Mouse (Mus musculus) gastrocnemius, postnatal 10 days (tissue): ENCODE measurements around the gene Auts2. TPM values are rescaled to one million over a fixed set of nuclear protein-coding genes. Genes with fewer than 3 reads are reported as not detected.

ENCODE experiments used
- DNase-seq: peaks from one replicate; pipeline ENCODE4 v3.0.0; 2021; ENCODE audit warnings: mixed read lengths
- total RNA-seq, 2 experiments: library from RNA; stranded (reverse); gene quantifications; 2 replicates each; pipeline ENCODE4 v1.2.3; 2021

Gene Auts2
- total RNA-seq, 2 experiments from 2014 or later = 36.2 to 49.1 TPM

DNA sequence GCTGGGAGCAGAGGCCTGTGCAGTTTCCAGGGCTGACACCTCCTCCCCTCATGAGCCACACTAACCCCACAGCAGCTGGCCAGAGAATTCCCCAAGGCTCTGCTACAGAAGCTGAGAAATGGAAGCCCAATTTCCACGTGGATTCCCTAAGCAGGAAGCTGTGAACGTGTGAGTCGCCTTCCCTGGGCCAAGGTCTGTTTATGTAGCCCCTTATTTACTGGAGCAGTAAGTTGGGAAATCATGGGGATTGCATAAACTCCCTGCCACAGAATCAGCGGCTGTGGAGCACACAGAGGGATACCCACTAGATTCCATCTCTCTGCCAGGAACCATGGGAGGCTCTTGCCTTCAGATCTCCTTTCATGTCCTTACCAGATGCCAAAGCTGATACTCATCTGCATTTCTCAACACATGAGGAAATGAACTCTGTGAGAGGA lies 895.4 kb downstream of the Auts2 start:
- DNase-seq = peak; percentile 22

DNA sequence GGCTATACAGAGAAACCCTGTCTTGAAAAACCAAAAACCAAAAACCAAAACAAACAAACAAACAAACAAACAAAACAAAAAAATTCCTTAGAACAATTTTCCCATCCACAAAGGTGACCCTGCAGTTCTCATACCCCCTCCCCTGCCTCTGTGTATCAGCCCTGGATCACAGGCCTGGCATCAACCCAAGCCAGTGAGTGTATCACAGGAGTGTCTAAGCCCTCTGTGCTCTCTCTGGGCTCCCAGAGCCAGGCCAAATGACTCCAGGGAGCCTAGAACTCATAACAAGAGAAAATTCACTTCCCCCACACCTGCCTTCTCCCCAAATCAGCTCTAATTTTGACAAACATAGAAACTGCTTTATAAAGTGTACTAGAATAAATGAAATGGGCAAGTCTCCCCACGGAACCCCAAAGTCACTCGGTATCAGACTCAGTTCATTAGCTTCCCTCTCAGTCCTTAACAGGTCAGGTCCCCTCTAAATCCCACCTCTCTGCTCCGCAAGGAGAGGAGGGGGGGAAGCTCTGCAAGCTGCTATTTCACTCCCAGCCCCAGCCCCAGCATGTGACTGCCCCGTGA lies 896.0 kb downstream of the Auts2 start:
- DNase-seq = no peak

DNA sequence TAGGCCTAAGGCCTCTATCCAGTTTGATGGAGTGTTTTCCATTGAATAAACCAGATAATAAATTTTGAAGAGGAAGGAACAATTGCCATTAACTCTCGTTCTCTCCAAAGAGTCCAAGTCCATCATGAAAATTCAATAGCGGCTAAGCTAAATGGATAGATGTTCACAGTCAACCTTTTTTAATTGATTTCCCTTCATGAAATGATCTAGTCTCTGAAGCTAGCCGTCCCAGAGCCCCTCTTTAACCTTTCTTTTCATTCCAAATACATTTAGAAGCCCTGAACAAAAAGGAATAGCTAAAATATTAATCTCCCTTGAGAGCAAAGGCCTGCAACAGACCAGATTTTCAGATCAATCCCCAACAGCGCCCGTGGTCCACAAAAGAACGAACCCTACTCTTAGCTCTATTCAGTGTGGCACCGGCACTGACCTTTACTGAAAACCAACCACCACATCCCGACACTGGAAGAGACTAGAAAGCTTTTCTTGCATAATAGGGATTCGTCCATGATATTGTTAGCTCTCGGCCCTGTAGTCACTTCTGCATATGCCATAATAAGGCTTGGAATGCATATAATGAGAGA lies 896.9 kb downstream of the Auts2 start:
- no peak for DNase-seq

DNA sequence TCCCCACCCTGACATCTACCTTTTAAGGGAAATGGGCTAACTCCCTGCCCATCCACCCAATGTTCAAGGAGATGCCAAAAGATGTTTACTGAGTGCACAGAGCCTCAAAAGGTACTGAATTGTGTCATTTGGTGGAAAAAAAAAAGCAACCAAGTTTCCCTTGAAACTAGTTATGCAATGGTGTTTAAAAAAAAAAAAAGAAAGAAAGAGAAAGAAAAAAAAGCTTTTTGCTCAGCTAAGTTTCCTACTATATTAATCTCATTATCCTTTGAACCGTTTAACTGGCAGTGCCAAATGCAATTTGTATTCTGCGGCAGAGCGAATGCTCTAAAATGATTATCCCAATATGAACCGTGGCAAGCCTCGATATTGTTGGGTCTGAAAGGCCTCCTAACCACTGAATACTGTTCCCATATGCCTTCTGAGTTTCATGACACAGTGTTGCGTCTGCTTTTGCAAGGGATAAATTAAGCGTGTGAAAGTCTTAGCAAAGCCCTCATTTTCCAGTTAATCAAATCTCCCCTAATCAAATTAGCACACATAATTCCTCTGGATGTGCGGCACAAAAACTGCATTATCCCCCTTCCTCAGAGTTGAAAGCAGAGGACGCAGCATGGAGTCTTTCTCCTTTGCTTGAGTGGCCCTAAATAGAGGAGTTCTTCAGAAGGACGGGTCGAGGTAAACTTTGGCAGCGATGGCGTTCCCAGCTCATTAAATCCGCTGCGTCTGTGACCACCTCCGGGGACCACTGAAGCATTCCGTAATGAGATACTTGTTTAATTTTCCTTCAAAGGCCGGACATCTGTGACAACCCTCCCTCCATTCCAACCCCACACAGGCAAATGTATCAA lies 897.6 kb downstream of the Auts2 start:
- DNase-seq = no peak

DNA sequence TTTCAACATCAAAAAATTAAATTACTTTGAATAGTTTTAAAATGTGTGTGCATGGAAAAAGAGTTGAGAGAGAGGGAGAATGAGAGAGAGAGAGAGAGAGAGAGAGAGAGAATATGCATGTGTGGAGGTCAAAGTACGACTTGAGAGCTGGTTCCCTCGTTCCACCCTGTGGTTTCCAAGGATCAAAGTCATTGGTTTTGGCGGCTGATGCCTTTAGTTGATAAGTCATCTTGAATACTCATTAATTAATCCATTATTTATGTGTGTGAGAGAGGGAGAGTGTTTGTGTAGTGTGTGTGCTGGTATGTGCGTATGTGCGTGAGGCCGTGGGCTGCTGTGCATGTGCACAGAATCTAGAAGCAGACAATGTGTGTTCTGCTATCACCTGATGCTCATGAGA lies 898.8 kb downstream of the Auts2 start:
- DNase-seq = no peak

DNA sequence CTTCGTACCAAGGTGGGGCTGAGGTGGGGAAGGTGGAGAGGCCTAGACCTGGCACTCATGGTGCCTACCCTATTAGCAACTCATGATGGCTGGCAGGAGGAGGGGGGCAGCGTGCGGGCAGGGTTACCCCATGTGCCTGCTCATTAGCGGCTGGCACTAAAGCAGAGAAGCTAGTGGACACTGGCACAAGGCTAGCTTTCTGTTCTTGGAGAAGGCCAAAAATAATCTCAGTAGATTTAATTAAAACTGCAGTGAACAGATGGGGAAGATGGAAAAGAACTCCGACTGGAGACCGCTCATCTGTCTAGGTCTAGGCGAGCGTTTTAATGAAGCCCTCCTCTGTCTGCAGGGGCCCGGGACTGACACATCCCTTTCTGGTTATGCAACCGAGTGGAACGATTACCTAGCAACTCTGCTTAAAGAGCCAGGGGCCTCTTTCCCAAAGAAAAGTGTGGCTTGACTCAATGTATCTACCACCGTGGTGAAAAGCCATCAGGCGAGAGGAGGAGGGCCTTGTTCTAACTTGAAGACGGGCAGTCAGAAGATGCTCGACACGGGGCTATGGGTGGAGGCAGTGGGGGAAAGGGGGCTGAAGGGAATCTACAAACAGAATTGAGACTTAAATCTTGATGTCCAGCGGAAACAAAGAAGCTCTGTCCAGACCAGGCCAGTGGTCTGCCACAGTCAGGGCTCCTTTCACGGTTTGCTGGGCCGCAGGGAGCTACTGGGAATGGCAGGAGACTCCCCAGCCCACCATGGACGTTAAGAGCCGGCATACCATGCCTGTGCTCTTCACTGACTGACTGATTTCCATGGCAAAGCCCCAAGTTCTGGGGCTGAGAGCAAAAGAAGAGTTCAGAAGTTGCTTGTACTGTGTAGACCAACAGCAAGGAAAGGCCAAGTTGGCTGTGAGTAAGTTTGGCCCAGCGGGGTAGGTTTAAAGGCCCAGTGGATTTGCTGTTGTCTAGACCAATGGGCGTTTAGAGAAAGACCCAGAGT lies 899.7 kb downstream of the Auts2 start:
- no peak for DNase-seq

DNA sequence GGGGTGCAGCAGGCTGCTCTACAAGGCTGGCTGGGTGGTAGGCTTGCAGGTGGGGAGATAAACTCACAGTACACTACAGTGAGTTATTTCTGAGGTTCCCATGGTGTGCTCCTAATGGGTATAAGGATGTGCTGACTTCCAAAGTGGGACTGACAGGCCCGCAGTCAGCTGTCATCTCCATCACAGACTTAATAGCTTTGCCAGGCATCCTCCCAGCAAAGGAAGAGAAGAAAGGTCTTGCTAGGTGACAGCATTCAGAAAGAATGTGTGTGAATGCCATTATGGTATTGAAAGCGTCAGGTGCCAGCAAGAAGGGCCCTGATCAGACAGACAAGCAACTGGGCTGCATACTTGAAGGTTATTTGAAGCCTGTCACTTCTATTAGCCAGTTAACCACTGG lies 900.4 kb downstream of the Auts2 start:
- no peak for DNase-seq

DNA sequence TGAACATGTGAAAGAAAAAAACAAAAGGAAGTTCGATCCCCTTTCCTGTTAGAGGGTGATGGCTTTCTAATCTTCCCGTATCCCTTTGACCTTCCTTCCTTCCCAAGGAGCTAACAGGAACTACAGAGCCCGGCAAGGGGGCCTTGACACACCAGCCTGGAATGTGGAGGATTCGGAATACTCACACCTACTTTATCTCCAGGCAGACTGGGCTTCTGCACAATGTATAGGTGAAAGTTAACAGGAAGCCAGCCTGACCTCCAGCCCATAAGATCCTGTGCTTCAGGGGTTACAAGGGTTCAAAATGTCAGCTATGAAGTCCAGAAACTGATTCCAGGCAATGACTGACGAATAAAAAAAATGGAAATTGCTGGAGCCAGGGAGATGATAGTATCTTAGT lies 906.7 kb downstream of the Auts2 start:
- DNase-seq = no peak

DNA sequence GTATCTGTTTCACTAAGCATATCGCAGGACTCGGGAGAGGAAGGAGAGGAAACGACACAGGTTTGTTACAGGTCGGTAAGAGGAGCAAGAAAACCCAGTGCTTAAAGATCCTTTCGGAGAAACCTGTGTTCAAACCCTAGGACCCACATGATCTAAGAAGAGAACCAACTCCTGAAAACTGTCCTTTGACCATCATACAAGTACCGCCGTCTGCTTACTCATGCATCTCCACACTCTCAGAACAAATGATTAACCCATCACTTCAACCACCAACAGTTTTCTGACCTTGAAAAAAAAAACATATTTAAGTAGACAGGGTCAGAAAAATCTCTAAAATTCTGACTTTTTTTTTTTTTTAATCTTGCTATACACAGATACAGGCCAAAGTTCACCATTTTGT lies 908.4 kb downstream of the Auts2 start:
- DNase-seq = no peak

DNA sequence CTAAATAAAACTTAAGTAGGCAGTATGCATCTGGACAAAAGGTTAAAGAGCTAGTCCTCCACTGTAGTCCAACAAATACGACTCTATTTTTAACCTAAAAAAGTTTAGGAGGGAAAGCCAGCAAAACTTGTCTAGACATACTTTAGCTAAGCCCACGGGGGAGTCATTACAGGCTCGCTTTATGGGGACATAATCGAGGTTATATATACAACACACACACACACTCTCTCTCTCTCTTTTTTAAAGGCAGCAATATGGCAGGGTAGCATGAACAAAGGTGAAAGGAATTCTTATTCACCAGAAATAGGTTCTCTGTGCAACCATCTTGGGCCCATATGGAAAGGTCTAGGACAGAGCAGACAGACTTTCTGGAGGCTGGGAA lies 911.2 kb downstream of the Auts2 start:
- DNase-seq = no peak

DNA sequence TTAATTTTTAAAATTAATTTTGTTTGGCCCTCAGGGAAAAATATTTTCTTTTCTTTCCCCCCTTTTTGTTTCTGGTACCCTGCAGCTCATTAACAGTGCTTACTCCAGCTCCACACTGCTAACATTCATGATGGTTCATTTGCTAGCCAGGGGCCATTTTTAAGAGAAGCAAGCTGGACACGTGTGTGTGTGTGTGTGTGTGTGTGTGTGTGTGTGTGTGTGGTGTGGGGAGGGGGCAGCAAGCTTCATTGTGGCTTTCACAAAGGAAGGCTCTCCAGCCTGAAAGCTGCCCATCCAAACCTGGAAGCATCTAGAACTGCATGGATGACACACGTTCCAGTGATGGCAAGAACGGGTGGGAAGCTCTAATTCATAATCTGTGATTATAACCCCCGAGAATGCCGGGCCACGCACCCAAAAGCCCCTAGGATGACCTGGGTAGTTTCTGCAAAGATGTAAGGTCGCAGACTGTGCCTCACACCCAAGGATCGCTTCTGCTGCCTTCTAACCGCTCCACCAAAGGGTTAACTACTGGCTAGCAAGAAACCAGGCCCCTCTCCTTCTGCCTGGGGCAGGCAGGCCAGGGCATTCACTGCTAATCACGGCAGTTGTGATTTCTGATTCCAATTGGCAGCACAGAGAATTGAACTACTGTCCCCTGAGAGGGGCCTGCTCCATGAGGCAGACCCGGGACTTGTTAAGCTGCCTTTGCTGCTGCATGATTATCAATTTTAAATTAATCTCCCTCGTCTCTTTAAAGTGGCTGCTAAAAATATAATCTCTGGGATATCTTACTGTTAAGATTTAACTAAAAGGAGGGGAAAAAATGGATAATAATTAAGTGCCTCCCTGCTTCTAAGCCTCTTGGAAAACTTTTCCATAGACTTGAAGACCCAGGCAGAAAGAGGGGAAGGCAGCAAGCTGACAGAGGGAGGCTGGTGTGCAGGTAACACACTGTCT lies 911.8 kb downstream of the Auts2 start:
- no peak for DNase-seq

DNA sequence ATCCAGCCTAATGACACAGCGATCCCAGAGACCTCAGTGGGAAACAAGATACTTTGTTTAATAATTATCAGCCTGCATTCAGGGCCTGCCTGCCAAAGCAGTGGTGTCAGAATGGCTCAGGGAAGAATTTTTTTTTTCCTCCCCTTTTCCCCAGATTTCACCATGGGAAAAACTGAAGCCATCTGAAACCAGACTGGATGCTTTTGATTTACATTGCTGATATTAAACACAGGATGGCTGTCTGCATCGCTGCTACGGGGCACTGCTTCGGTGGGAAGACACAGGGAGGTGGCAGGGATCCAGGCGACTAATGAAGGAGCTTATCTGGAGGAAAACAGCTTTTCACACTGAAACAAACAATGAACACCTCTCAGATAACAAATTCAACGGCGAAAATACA lies 912.6 kb downstream of the Auts2 start:
- no peak for DNase-seq

DNA sequence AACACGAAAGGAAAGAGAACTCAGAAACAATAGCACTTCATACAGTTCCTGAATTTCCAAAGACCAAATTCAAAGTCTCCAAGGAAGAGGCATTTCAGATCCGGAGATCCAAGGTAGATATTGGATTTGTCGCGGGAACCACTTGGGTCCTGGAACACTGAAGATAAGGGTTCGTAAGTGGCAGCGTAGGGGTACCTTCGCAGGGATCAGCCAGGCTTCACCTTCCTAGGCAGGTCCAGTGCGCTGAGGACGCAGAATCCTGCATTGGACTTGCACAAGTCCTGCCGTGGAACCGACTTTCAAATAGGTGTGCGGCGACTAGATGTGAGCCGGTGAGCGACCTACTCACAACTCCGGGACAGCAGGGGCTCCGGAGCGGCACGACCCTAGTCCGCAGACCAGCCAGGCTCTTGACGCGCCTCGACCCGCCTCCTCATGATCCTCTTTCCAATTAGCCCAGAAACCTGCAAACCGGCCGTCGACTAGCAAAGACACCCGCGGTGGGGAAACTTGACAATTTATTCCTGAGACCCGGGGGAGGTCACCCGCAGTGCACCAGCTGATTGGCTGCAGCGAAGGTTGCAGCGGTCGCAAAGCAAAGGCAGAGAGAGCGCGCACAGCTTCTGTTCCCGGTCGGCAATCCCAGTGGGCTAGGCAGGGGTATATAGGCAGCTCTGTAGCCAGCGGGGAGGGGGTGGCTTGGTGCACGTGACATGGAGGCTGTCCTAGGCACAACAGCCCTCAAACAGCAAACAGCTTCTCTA lies 926.8 kb downstream of the Auts2 start:
- DNase-seq = no peak

DNA sequence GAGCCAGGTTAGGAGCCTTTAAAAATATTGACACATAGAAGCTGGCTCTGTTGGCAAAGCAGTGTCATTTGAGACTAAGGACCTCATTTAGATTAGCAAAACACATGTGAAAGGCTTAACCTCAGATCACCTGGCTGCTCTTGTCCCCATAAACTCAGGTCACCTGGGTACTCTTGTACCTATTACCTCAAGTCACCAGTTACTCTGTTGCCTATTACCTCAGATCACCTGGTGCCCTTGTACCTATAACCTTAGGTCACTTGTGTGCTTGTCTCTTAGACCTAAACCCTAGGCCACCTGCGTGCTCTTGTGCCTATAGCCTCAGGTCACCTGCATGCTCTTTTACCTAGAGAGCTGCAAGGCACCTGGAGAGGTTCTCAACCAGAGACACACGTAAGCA lies 928.9 kb downstream of the Auts2 start:
- DNase-seq = no peak

DNA sequence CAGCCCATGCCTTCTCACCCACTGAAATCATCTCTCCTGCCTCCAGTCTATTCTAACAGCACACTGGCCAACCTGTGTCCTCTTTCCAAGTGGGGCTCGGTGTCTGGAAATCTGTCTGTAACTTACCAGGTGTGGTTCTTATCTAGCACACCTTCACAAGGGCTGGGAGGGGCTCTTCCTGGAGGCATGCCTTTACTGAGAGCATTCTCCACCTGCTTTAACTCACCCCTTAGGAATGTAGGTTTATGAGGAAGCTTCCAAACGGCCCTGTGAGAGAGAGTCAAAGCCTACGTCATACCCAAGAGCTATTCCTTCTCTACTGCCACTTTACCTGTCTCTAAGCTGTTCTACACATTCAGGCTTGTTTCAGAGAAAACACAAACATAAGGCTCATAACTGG lies 929.8 kb downstream of the Auts2 start:
- DNase-seq = no peak

DNA sequence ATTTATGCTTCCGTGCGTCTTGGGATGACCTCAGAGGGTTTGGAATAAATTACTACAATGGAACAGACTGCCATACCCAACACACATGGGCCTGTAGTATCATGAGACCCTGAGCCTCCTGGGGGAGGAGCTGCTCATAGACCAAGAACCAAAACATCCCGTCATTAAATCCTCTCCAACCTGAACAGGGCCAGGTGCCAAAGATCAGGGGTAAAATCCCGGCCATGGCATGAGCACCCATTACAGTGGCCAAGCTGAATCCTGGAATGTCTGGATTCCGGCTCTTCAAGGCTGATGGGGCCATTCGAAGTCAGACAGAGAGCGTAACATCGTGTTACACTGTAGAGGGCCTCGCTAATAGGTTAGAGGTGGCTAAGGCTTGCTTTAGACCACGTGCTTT lies 932.4 kb downstream of the Auts2 start:
- DNase-seq = no peak

DNA sequence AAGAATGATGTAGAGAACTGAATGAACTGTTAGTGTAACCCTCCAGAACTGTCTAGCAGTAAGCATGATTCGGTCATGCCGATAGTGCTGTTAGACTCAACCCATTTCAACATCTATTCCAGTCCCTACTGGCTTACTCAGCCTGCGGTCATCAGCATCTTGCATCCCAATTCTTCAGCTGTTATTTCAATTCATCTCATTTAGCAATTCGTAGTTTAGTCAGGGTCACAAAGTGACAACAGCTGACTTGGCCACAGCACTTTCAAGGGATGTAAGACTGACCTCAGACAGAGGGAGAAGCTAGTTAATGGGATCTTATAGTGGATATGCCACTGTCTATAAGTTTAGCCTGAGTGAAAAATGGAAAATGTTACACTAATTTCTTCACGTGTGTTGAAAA lies 936.4 kb downstream of the Auts2 start:
- no peak for DNase-seq

DNA sequence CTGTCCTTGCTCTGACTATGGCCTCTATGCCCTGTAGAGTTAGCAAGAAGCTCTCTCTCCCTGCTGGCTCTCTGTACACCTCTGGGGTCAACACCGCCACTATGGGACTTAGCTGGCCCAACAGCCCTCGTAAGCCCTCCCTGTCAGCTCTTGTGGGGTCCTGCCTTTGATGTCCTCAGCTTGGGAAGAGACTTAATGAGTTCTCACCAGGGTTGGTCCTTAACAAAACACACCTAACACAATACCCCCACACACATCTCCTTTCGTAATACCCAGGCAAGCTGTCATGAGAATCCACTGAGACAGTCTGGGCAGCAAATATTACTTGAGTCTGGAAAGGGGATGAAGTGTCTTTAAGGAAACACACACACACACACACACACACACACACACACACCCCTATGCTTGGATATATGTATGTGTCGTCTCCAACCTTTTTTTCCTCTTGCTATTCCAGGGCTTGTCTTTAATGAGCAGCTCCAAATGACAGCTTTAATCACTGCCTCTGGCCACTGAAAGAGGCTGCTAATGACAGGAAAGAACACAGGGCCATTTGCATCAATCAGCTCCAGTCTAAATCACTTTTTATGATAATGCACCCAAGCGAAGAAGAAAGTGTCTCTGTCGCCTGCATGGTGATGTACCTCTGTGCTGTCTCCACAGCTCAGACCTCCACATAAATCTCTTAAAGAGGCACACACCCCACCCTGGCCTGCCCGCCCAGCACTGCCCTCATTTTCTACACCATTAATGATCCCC lies 941.0 kb downstream of the Auts2 start:
- no peak for DNase-seq

DNA sequence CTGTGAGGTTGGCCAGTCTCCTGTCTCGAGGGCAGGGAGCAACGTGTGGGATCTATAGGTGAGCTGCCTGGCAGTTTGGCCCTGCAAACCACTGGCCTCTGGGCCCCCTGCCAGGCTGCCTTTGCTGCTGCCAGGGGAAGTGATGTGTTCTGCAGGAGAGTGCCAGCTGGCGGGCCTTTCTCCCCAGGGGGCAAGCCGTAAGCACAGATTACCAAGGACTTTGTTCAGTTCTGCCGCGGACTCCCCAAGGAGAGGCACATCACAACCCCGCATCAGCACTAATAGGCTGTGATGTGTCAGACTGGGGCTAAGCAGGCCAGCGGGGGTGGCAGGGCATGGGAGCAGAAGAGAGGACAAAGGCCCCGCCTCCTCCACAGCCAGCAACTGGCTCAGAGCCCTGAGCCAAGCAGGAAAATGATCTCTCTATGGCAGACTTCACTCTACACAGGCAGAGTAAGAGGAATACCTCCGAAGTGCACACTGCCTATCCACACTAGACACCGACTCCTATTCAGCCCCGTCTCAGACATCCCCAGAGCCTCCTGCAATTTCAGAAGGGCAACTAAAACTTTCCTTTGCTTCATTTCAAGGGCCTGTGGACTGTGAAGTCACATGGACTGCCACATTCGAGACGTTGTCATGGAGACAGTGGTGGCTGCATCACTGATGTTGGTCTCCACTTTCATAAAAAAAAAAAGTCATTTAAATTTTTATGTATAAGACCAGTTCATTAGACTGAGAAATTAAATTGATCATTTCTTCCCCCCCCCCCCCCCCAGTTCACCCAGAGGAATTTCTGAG lies 942.6 kb downstream of the Auts2 start:
- peak; percentile 80 for DNase-seq
